Mouse (Mus musculus): ENCODE results near the gene Camk2n2.

Camk2n2 gene

DNA sequence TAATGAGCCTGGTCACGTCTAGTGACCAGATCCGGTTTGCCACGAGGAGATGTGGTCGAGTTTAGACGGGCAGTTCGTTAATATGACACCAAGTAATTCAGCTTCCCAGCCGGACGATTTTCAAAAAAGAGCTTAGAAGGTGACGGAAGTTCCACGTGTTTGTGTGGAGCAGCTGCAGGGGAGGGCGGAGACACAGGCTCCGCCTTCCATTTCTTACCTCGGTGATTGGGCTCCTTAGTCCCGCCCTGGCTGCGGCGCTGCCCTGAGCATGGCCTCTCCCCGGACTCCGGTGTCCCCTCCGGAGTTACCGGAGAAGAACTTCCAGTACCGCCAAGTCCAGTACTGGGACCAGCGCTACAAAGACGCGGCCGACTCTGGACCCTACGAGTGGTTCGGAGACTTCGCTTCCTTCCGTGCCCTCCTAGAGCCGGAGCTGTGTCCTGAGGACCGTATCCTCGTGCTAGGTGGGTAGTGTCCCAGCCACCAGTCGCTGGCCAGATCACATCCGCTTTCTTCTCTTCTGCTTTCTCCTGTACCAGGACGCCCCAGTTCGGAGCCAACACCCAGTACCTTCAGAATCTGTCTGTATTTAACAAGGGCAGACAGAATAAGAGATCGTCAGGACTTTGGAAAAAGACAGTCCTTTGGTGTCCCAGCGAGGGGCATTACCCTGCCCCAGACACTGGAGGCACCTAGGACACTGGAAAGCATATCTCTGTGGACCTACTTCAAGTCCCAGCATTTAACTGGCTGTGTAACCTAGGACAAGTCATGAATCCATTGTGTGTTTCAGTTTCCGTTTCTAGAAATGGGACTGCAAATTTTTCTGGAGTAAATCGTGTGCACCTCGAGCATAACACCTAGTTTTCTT is 9.5 kb downstream of the Camk2n2 start, which contains the start of the genes Eef1akmt4, Gm49333 and Alg3:
Gene Eef1akmt4, plus strand, starts transcription at position 237 of the 871 bp plus-strand sequence.
Gene Gm49333, plus strand, starts transcription at position 254 of the 871 bp plus-strand sequence.
Gene Alg3, minus strand, starts transcription at position 379 of the 871 bp plus-strand sequence.
- peak; percentile 95 for DNase-seq (ENCODE audit: low read depth, low spot score)

DNA sequence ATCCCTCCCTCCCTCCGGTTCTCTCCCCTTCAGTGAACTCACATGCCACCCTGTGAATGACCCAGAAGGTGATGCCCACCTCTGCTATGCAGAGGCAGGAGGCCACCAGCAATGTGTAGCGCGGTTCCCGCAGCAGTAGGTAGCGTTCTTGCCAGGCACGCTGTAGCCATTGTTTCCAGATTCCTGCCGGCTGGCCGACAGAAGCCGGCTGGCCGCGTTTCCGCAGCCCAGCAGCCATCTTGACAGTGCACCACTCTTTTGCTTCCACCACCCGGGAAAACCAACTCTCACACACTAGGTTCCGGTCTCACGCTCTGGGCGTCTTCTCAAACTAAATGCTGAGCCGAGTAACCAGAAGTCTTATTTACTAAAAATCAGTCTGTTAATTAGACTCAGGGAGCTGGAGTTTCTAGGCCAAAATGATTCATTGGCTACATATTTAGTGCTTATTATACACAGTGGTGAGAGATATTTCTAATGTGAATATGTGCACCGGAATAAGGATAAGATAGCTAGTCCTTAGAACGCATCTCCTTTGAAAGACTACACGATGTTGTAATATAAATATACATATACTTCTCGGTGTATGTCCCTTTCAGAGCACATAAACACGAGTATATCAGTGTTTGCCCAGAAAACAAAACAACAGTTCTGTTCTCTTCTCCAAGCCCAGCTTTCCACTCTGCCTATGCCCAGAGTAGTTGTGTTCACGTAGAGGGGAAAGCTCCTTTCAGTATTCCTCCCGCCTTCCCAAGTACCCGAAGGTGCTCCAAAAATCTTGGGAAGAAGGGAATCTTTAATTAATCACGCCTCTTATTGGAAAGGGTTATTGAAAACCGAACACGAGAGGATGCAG is 10.4 kb downstream of the Camk2n2 start:
- DNase-seq (ENCODE audit: low read depth, low spot score) = peak; percentile 91

DNA sequence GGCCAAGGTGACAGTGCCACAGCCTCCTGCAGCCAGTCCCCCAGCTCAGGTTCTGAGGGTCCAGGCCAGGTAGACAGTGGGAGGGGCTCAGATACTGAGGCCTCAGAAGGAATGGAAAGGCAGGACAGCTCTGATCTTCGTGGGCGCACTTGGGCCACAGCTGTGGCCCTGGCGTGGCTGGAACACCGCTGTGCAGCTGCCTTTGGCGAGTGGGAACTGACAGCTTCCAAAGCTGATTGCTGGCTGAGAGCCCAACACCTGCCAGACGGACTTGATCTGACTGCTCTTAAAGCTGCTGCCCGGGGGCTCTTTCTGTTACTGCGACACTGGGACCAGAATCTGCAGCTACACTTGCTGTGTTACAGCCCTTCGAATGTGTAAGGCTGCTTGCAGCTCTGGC is 16.4 kb downstream of the Camk2n2 start:
- DNase-seq (ENCODE audit: low read depth, low spot score) = no peak

DNA sequence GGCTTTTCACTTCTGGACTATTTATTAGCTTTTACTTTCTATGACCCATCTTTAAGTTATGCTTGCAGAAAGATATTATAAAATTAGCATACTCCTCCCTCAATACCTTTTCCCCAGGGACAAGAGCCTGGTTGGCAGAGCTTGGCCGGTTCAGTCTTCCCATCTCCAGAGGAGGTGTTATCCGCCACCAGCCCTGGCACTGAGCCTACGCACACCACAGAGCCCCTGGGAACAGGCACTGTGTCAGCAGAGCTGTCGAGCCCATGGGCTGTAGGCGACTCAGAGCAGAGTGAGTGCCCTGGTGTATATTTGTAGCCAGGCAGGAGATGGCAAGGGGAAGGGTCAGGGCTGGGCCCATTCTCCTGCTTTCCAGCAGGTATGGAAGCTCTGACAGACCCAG is 20.6 kb downstream of the Camk2n2 start:
- DNase-seq (ENCODE audit: low read depth, low spot score) = peak; percentile 32

GRCm38 (mm10) chr16:20596687-20597441 is 24.2 kb downstream of the Camk2n2 start:
- no peak for DNase-seq (ENCODE audit: low read depth, low spot score)

DNA sequence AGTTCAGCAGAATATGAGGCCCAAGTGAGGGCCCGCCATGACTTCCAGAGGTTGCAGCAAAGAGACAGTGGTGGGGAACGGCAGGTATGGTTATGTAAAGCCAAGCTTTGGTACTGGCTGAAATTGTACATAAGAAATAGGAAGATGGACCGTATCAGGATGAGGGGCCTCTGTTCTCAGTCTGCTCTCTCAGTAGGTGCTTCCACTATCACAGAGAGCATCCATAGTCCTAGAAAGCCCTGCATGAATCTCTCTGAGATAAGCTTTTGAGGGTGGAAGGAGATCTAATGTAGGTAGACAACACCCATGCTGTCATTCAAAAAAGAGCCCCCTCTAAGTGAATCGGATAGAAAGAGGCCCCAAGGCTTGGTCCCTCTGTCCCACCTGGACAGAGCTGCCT is 25.4 kb downstream of the Camk2n2 start:
- DNase-seq (ENCODE audit: low read depth, low spot score) = no peak

DNA sequence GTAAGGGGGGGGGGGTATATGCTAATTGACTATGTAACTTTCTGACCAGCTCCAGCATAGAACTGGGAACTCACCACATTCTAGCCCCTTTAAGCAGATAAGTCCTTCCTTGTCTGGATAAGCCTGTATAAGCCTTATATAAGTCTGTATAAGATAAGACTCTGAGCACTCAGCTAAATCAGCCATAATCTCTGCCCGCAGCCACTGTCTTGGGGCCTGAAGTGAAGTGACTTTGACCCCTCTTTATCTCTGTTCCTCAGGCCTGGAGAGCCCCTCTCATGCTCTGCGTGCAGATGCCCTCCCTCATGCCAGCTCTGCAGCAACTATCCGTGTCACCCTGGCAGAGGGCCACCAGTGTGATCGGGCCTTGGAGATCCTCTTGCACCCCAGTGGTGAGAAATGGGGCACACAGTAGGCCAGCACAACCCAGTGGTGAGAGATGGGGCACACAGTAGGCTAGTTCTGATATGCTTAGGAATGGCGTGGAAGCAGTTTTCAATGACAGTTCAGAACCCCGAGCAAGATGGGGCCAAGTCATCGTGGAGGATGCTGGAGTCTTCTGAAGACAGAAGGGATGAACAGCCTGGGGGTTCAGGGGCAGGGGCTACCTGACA is 25.9 kb downstream of the Camk2n2 start:
- no peak for DNase-seq (ENCODE audit: low read depth, low spot score)

GRCm38 (mm10) chr16:20591076-20591705 is 29.9 kb downstream of the Camk2n2 start:
- peak; percentile 62 for DNase-seq (ENCODE audit: low read depth, low spot score)

DNA sequence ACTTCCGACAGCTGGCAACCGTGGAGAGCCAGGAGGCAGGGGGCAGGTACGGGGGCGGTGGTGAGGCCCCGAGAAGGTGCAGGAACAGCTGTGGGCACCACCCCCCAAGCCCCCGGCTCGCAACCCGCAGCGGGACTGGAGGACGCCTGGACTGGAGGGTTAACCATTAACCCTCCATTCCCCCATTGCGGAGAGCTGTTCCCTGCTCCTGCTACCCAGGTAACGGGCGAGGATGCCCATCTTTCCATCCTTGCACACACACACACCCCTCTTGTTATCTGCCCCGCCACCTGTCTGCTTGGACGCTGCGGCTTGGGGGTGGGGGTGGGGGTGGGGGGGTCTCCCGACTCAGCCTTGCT is 30.4 kb downstream of the Camk2n2 start:
- no peak for DNase-seq (ENCODE audit: low read depth, low spot score)

GRCm38 (mm10) chr16:20589939-20590679 is 31.0 kb downstream of the Camk2n2 start:
- DNase-seq (ENCODE audit: low read depth, low spot score) = peak; percentile 62

DNA sequence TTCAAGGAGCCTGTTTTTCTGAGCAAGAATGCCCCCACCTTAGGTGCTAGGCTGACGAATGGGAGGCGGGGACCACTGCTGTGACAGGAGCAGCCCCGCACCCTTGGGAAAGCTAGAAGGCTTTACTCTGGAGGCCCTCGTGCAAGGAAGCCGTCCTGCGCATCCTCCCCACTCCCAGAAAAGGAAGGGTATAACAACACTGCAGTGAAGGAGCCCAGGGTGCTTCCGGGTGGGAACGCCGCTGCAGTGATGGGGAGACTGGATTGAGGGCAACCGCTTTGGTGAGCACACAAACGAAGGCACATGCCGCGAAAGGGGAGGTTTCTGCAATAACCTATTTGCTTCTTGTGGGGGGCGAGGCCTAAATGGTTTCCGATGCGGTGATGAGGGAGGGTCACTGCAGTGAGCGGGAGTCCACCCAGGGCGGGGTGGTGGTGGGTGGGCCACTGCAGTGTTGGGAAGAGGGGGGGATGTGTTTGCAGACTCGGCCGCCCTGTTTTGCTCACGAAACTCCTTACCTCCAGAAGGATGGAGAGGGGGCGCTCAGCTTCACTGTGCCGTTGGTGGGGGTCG is 31.6 kb downstream of the Camk2n2 start, which contains the start of gene Vwa5b2:
Gene Vwa5b2, plus strand, starts transcription at position 106 of the 573 bp plus-strand sequence.
- peak; percentile 26 for DNase-seq (ENCODE audit: low read depth, low spot score)
